Mouse (Mus musculus) liver, adult 2 months (tissue): ENCODE results near the gene Kcnd3. TPM values are rescaled to one million over a fixed set of nuclear protein-coding genes. Genes with fewer than 3 reads are reported as not detected.

Experiments used
- DNase-seq: peaks from one replicate; pipeline ENCODE4 v3.0.0-alpha.2; 2011; ENCODE audit warnings: low read depth, low spot score; ENCODE audit errors: extremely low read depth
- H3K27ac ChIP-seq: fragments of 200-500 bp; replicated peaks from 2 replicates; pipeline ENCODE4 v1.5.1; 2012; ENCODE audit warnings: low read depth, mild to moderate bottlenecking, control low read depth, inconsistent platforms, low read length; ENCODE audit not compliant: insufficient read depth
- H3K27me3 ChIP-seq: fragments of 200-500 bp; 2 replicates; pipeline ENCODE4 v1.6.1; 2012; ENCODE audit warnings: mild to moderate bottlenecking, moderate library complexity, low read length, inconsistent platforms; ENCODE audit not compliant: control insufficient read depth, insufficient read depth
- H3K36me3 ChIP-seq: fragments of 200-500 bp; 2 replicates; pipeline ENCODE4 v1.6.1; 2012; ENCODE audit warnings: low read length, inconsistent platforms; ENCODE audit not compliant: control insufficient read depth, insufficient read depth
- H3K4me1 ChIP-seq: fragments of 200-500 bp; 2 replicates; pipeline ENCODE4 v1.6.1; 2011; ENCODE audit warnings: low read length; ENCODE audit not compliant: control insufficient read depth, insufficient read depth
- H3K4me3 ChIP-seq: fragments of 200-500 bp; 2 replicates; pipeline ENCODE4 v1.5.1; 2011; ENCODE audit warnings: low read depth, mild to moderate bottlenecking, control low read depth, low read length, moderate library complexity; ENCODE audit not compliant: insufficient read depth
- H3K79me2 ChIP-seq: fragments of 200-500 bp; 2 replicates; pipeline ENCODE4 v1.6.1; 2012; ENCODE audit warnings: inconsistent platforms, mild to moderate bottlenecking, low read length, moderate library complexity; ENCODE audit not compliant: control insufficient read depth, insufficient read depth
- H3K9ac ChIP-seq: fragments of 200-500 bp; 2 replicates; pipeline ENCODE4 v1.6.1; 2012; ENCODE audit warnings: low read depth, mild to moderate bottlenecking, control low read depth, inconsistent platforms, low read length
- CTCF ChIP-seq: fragments of 200-500 bp; IDR thresholded peaks from 2 replicates; pipeline ENCODE4 v1.5.1; 2011; ENCODE audit warnings: low read depth, low read length, control low read depth
- POLR2A ChIP-seq: fragments of 200-500 bp; IDR thresholded peaks from 2 replicates; pipeline ENCODE4 v1.6.1; 2011; ENCODE audit warnings: low read length, control low read depth; ENCODE audit not compliant: insufficient read depth; ENCODE audit errors: extremely low read depth
- WGBS: fragments of 180-500 bp; shearing (Covaris S2); methylation state at CpG from one replicate; pipeline ENCODE4 v1.1.7; 2018; 5-methylcytosine and 5-hydroxymethylcytosine counted together
- polyA plus RNA-seq: library from polyadenylated mRNA; depleted of rRNA; stranded (reverse); fragments of >200 nt; gene quantifications from 2 replicates; pipeline ENCODE4 v1.2.3, GENCODE M21; 2012
- total RNA-seq: library from RNA; depleted of rRNA; stranded (reverse); fragments of >200 nt; gene quantifications from 2 replicates; pipeline ENCODE4 v1.2.3, GENCODE M21; 2014

Gene Kcnd3
- total and polyA plus RNA-seq, 2 experiments, result under 0.01 to 0.04 TPM

- no peak overlapping the region for H3K4me3 ChIP-seq
- no peak for DNase-seq
- no peak overlapping the region for H3K27ac ChIP-seq
- no peaks in the 10 kb centered on the region for H3K79me2 ChIP-seq
- H3K9ac ChIP-seq, result no peak overlapping the region
- TF ChIP-seq CTCF (no peak), POLR2A (no peak)
- 75% methylated on average over 11 of the region's 11 CpGs for WGBS
- no peaks in the 10 kb centered on the region for H3K36me3 ChIP-seq
- no peaks in the 10 kb centered on the region; the same call in 1 of the 2 replicates for H3K4me1 ChIP-seq
- H3K27me3 ChIP-seq, result no peaks in the 10 kb centered on the region
Measured at GRCm38 (mm10) chr3:105548074-105548771, 96.1 kb downstream of the Kcnd3 start.

GRCm38 (mm10) chr3:105559456-105559855 is 107.3 kb downstream of the Kcnd3 start:
- Histone ChIP-seq H3K79me2 (no peaks in the 10 kb centered on the region), H3K27me3 (0 out of 2 replicates have a peak, but pooled peaks cover 2% of the 10 kb centered on the region), H3K4me3 (no peak overlapping the region), H3K4me1 (no peaks in the 10 kb centered on the region), H3K36me3 (no peaks in the 10 kb centered on the region), H3K27ac (no peak overlapping the region), H3K9ac (no peak overlapping the region)
- TF ChIP-seq POLR2A (no peak), CTCF (no peak)
- no peak for DNase-seq
- WGBS, result 31% methylated on average over 2 of the region's 2 CpGs

GRCm38 (mm10) chr3:105566973-105567372 is 114.8 kb downstream of the Kcnd3 start:
- Histone ChIP-seq H3K4me1 (no peaks in the 10 kb centered on the region), H3K27ac (no peak overlapping the region), H3K79me2 (no peaks in the 10 kb centered on the region), H3K4me3 (no peak overlapping the region), H3K9ac (no peak overlapping the region), H3K36me3 (no peaks in the 10 kb centered on the region), H3K27me3 (no peaks in the 10 kb centered on the region)
- 79% methylated on average over 8 of the region's 8 CpGs for WGBS
- TF ChIP-seq POLR2A (no peak), CTCF (no peak)
- DNase-seq, result no peak

- H3K27ac ChIP-seq, result no peak overlapping the region
- DNase-seq, result no peak
- H3K9ac ChIP-seq, result no peak overlapping the region
- TF ChIP-seq POLR2A (no peak), CTCF (no peak)
- no peak overlapping the region for H3K4me3 ChIP-seq
- 69% methylated on average over 4 of the region's 4 CpGs for WGBS
- no peaks in the 10 kb centered on the region for H3K27me3 ChIP-seq
- H3K4me1 ChIP-seq, result no peaks in the 10 kb centered on the region
- no peaks in the 10 kb centered on the region for H3K36me3 ChIP-seq
- H3K79me2 ChIP-seq, result no peaks in the 10 kb centered on the region
Measured at GRCm38 (mm10) chr3:105567472-105567871, 115.3 kb downstream of the Kcnd3 start.

- no peaks in the 10 kb centered on the region for H3K79me2 ChIP-seq
- H3K4me1 ChIP-seq, result no peaks in the 10 kb centered on the region
- no peak for DNase-seq
- TF ChIP-seq CTCF (no peak), POLR2A (no peak)
- H3K27me3 ChIP-seq, result no peaks in the 10 kb centered on the region
- H3K27ac ChIP-seq, result no peak overlapping the region
- H3K4me3 ChIP-seq, result no peak overlapping the region
- H3K9ac ChIP-seq, result no peak overlapping the region
- no peaks in the 10 kb centered on the region for H3K36me3 ChIP-seq
- WGBS, result 78% methylated on average over 8 of the region's 8 CpGs
Measured at GRCm38 (mm10) chr3:105568403-105568802, 116.3 kb downstream of the Kcnd3 start.

- TF ChIP-seq POLR2A, result no peak
- TF ChIP-seq CTCF, result no peak
- Histone ChIP-seq H3K27ac (no peak overlapping the region), H3K9ac (no peak overlapping the region), H3K4me3 (no peak overlapping the region), H3K27me3 (no peaks in the 10 kb centered on the region), H3K79me2 (no peaks in the 10 kb centered on the region), H3K4me1 (no peaks in the 10 kb centered on the region), H3K36me3 (no peaks in the 10 kb centered on the region)
- 77% methylated on average over 9 of the region's 9 CpGs for WGBS
- DNase-seq, result no peak
Measured at GRCm38 (mm10) chr3:105568851-105569250, 116.7 kb downstream of the Kcnd3 start.
